Mouse (Mus musculus) hindbrain, embryonic 14.5 days (tissue): ENCODE data around the gene Pnn. TPM values are rescaled to one million over a fixed set of nuclear protein-coding genes. Genes with fewer than 3 reads are reported as not detected.
A peak's percentile ranks its signal among the peaks of the same experiment; 100 is the strongest.

Experiments used
- ATAC-seq: fragments of 200-750 bp; cut with Nextera tagmentation; 2 replicates; pipeline ENCODE4 v1.8.0; 2017; ENCODE audit warnings: moderate number of reproducible peaks, mild to moderate bottlenecking, moderate TSS enrichment, moderate library complexity; ENCODE audit not compliant: low FRiP score
- DNase-seq: peaks from one replicate; pipeline ENCODE4 v3.0.0-alpha.2; 2015; ENCODE audit warnings: low spot score
- H3K27ac ChIP-seq: fragments of 300-500 bp; sonication (generic); 2 replicates; pipeline ENCODE4 v1.5.1; 2014; ENCODE audit warnings: mild to moderate bottlenecking, moderate library complexity
- H3K27me3 ChIP-seq: fragments of 300-500 bp; sonication (generic); 2 replicates; pipeline ENCODE4 v1.6.1; 2014; ENCODE audit warnings: mild to moderate bottlenecking, low read length, mixed read lengths; ENCODE audit not compliant: control insufficient read depth, insufficient read depth
- H3K36me3 ChIP-seq: fragments of 300-500 bp; sonication (generic); replicated peaks from 2 replicates; pipeline ENCODE4 v1.6.1; 2014; ENCODE audit not compliant: control insufficient read depth, insufficient read depth
- H3K4me1 ChIP-seq: fragments of 300-500 bp; sonication (generic); replicated peaks from 2 replicates; pipeline ENCODE4 v1.6.1; 2014; ENCODE audit warnings: antibody characterized with exemption, low read length, mixed read lengths; ENCODE audit not compliant: control insufficient read depth, insufficient read depth
- H3K4me2 ChIP-seq: fragments of 300-500 bp; sonication (generic); replicated peaks from 2 replicates; pipeline ENCODE4 v1.6.1; 2014; ENCODE audit warnings: mild to moderate bottlenecking, moderate library complexity
- H3K4me3 ChIP-seq: fragments of 300-500 bp; sonication (generic); replicated peaks from 2 replicates; pipeline ENCODE4 v1.5.1; 2014; ENCODE audit warnings: mild to moderate bottlenecking, low read length
- H3K9ac ChIP-seq: fragments of 300-500 bp; sonication (generic); 2 replicates; pipeline ENCODE4 v1.6.1; 2014
- H3K9me3 ChIP-seq: fragments of 300-500 bp; sonication (generic); 2 replicates; pipeline ENCODE4 v1.6.1; 2016; ENCODE audit warnings: low read length; ENCODE audit not compliant: control insufficient read depth
- WGBS: fragments of 180-500 bp; shearing (Covaris S2); extraction: QIAGEN DNeasy Blood & Tissue Kit; methylation state at CpG from one replicate; pipeline ENCODE4 v1.1.7; 2014; 5-methylcytosine and 5-hydroxymethylcytosine counted together
- polyA plus RNA-seq: library from polyadenylated mRNA; unstranded; fragments of >200 nt; fragmentation: Nextera tagmentation; extraction: Ambion mirVana; gene quantifications from 2 replicates; pipeline ENCODE4 v1.2.1, GENCODE M21; 2014

Pnn gene
- polyA plus RNA-seq = 63.4 and 70.6 TPM in 2 replicates

DNA sequence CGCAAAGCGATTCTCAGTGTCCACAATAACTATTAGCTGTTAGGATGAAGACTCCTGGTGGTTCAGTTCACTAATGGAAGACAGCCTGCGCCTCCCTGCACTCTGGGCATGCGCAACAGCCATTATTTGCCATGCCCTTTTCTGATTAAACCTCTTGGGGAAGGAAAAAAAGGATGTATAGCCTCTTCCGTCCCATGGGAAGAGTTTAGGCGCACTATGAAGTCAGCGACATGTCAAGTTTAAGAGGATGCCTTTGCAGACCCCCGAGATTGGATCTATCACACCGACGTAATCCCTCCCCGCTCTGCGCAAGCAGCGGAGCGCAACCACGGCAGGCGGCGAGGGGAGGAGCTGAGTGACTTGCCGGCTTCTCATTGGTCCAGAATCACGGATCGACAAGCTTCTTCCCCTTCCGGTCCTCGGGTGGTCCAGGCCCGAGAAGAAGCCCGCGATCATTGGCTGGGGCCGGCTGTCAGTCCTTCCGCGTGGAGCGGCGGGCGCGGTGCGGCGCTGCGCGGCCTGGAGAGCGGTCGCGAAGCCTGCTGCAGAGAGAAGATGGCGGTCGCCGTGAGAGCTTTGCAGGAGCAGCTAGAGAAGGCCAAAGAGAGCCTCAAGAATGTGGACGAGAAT lies at the start of gene Pnn:
TSS of gene Pnn (plus strand) at position 437 of the 630 bp plus-strand sequence.
- Histone ChIP-seq H3K9ac (peak within 1 kb of the TSS; percentile 98), H3K9me3 (no peaks in the 10 kb centered on the region), H3K27ac (peak within 1 kb of the TSS; percentile 96), H3K4me1 (peaks cover 11% of the 10 kb centered on the region), H3K27me3 (no peaks in the 10 kb centered on the region), H3K36me3 (peaks cover 35% of the 10 kb centered on the region), H3K4me2 (peak within 1 kb of the TSS; percentile 93), H3K4me3 (peak within 1 kb of the TSS; percentile 98)
- DNase-seq (peak; percentile 95), ATAC-seq (peak; percentile 100)
- WGBS = under 1% methylated on average over 43 of the region's 43 CpGs

DNA sequence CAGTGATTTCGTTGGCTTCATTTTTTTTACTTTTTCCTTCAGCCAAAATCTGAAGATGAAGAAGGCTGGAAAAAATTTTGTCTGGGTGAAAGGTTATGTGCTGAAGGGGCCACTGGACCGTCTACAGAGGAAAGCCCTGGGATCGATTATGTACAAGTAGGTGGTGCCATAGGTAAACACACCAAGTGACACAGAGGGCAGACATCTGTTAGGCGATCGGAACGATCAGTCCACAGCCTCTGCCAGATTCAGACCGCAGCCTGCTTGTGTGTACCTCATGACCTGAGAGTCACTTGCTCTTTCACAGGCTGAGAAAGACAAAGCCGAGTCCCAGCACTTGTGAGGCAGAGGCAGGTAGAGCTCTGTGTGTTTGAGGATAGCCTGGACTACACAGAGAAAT lies 48.7 kb upstream of the Pnn start:
- 88% methylated on average over 8 of the region's 8 CpGs for WGBS
- H3K36me3 ChIP-seq = peaks cover 50% of the 10 kb centered on the region
- no peak overlapping the region for H3K9ac ChIP-seq
- peaks cover 5% of the 10 kb centered on the region; the same call in 1 of the 2 replicates for H3K4me1 ChIP-seq
- no peak overlapping the region for H3K4me3 ChIP-seq
- ATAC-seq = no peak
- H3K27me3 ChIP-seq = no peaks in the 10 kb centered on the region
- H3K27ac ChIP-seq = no peak overlapping the region
- H3K9me3 ChIP-seq = no peaks in the 10 kb centered on the region
- DNase-seq = no peak
- H3K4me2 ChIP-seq = no peak overlapping the region

DNA sequence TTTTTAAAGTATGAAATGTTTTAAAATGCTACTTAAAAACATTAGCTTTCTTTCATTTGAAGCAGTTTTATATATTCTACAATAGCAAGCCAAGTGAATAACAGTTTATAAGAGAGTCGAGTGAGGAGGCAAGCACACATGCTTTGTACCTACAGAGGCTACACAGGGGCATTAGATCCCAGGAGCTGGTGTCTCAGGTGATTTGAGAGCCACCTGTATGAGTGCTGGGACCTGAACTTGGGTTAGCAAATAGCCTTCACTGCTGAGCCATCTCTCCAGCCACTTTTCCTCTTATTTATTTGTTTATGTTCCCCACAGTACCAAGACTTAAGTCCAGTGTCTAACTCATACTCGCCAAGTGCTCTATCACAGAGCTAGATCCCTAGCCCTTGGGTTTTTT lies 46.8 kb upstream of the Pnn start:
- DNase-seq (no peak), ATAC-seq (no peak)
- WGBS = 92% methylated on average over 2 of the region's 2 CpGs
- no peak overlapping the region for H3K4me2 ChIP-seq
- H3K9ac ChIP-seq = no peak overlapping the region
- no peak overlapping the region for H3K4me3 ChIP-seq
- H3K27me3 ChIP-seq = no peaks in the 10 kb centered on the region
- H3K9me3 ChIP-seq = no peaks in the 10 kb centered on the region
- H3K27ac ChIP-seq = no peak overlapping the region
- peaks cover 62% of the 10 kb centered on the region for H3K36me3 ChIP-seq
- no peaks in the 10 kb centered on the region for H3K4me1 ChIP-seq

DNA sequence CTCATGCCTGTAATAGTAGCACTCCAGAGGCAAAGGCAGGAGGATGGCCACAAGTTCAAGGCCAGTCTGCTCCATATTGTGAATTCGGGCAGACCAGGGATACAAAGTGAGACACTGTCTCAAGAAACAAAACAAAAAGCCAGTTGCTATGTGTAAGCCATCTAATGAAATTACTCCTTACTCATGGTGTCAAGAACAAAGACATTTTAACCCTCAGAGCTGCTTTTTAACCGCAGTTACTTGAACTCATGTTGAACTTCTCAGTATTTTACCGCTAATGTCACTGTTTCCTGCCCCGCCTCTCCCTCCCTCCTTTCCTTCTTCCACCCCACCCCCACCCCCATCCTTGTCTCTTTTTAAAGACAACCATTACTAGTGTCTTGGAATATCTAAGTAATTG lies 45.4 kb upstream of the Pnn start:
- H3K4me2 ChIP-seq = no peak overlapping the region
- no peak overlapping the region for H3K9ac ChIP-seq
- H3K36me3 ChIP-seq = peaks cover 69% of the 10 kb centered on the region
- no peak overlapping the region for H3K27ac ChIP-seq
- 92% methylated on average over 4 of the region's 4 CpGs for WGBS
- no peaks in the 10 kb centered on the region for H3K27me3 ChIP-seq
- no peaks in the 10 kb centered on the region for H3K4me1 ChIP-seq
- DNase-seq = no peak
- ATAC-seq = no peak
- H3K9me3 ChIP-seq = no peaks in the 10 kb centered on the region
- H3K4me3 ChIP-seq = no peak overlapping the region

- Histone ChIP-seq H3K4me3 (no peak overlapping the region), H3K9me3 (no peaks in the 10 kb centered on the region)
- WGBS = 72% methylated on average over 5 of the region's 5 CpGs
Measured at GRCm38 (mm10) chr12:59032101-59032500, 34.6 kb upstream of the Pnn start.

DNA sequence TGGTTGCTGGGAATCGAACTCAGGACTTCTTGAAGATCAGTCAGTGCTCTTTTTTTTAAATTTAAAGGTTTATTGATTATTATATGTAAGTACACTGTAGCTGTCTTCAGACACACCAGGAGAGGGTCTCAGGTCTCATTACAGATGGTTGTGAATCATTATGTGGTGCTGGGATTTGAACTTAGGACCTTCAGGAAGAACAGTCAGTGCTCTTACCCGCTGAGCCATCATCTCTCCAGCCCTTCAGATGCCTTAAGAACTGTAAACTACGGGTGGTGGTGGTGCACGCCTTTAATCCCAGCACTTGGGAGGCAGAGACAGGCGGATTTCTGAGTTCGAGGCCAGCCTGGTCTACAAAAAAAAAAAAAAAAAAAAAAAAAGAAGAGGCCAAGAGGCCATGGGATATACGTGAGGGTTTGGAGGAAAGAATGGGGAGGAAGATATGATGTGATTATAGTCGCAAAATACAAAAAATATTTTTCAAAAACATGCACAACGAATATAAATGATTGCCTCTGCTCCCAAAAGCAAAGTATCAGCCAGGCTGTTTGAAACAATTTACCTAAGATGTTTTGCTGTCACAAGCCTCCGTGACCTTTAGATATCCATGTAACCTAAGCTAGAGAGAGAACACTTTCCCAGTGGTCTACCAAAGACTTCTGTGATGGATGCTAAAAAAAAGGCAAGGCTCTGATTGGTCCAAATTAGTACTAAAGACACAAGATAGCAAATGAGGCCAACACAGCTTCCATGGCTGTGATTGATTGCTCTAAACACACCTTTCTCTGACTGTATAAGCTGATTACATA lies 27.3 kb upstream of the Pnn start:
- 0 out of 2 replicates have a peak overlapping the region, but pooled peaks have one; percentile 0 for H3K4me3 ChIP-seq
- no peaks in the 10 kb centered on the region for H3K9me3 ChIP-seq
- no peak for DNase-seq
- H3K4me2 ChIP-seq = peak overlapping the region; percentile 24
- no peaks in the 10 kb centered on the region for H3K4me1 ChIP-seq
- 69% methylated on average over 10 of the region's 10 CpGs for WGBS
- H3K9ac ChIP-seq = no peak overlapping the region
- ATAC-seq = no peak; the same call in 1 of the 2 replicates
- H3K27ac ChIP-seq = no peak overlapping the region
- no peaks in the 10 kb centered on the region for H3K27me3 ChIP-seq
- peaks cover 26% of the 10 kb centered on the region for H3K36me3 ChIP-seq

More at GRCm38 (mm10) chr12:59032101-59032500, 34.6 kb upstream of the Pnn start:
- no peak overlapping the region for H3K27ac ChIP-seq
- no peak overlapping the region for H3K9ac ChIP-seq
- ATAC-seq (no peak), DNase-seq (no peak)
- no peaks in the 10 kb centered on the region for H3K4me1 ChIP-seq
- H3K27me3 ChIP-seq = no peaks in the 10 kb centered on the region
- no peak overlapping the region for H3K4me2 ChIP-seq
- H3K36me3 ChIP-seq = peaks cover 26% of the 10 kb centered on the region

GRCm38 (mm10) chr12:59039971-59040844 lies 26.5 kb upstream of the Pnn start:
- Histone ChIP-seq H3K4me3 (0 out of 2 replicates have a peak overlapping the region, but pooled peaks have one; percentile 0), H3K27ac (no peak overlapping the region), H3K36me3 (peaks cover 32% of the 10 kb centered on the region), H3K27me3 (no peaks in the 10 kb centered on the region), H3K4me1 (no peaks in the 10 kb centered on the region), H3K9ac (peak overlapping the region; percentile 16; the same call in 1 of the 2 replicates), H3K9me3 (no peaks in the 10 kb centered on the region), H3K4me2 (peak overlapping the region; percentile 24)
- DNase-seq = peak; percentile 44
- WGBS = 6% methylated on average over 23 of the region's 23 CpGs
- ATAC-seq = peak; percentile 74

DNA sequence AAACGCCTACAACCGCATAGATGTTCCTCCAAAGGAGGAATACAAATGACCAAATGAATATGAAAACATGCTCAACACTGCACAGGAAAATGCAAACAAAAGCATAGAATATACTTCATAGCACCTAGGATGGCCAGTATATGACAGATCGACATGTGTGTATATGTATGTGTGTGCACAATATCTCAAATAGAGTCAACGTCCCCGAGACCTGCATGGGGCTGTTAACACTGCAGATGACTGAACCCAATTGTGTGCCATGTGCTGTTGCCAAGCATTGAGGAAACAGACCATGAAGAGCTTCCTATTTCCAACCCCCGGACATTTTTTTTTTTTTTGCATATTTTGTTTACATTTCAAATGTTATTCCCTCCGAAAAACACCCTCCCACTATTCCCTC lies 25.8 kb upstream of the Pnn start:
- DNase-seq (no peak), ATAC-seq (no peak)
- WGBS = 42% methylated on average over 7 of the region's 7 CpGs

DNA sequence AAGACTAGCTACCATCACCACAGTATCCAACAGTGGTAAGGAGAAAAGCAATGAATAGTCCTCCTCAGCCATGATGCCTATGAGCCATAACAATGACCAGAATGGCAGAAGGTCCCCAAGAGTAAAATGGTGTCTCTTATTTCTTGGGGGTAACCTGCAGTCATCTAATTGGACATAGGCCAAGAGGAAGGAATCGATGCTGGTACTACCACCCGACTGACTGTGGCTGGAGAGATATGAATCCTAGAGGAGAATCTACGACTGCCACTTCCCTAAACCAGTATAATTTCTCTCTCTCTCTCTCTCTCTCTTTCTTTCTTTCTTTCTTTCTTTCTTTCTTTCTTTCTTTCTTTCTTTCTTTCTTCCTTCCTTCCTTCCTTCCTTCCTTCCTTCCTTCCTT lies 14.2 kb upstream of the Pnn start:
- H3K4me3 ChIP-seq = no peak overlapping the region
- H3K36me3 ChIP-seq = peaks cover 34% of the 10 kb centered on the region
- H3K27ac ChIP-seq = no peak overlapping the region
- H3K27me3 ChIP-seq = no peaks in the 10 kb centered on the region
- 99% methylated on average over 3 of the region's 3 CpGs for WGBS
- H3K9me3 ChIP-seq = no peaks in the 10 kb centered on the region
- DNase-seq (no peak), ATAC-seq (no peak)
- H3K4me2 ChIP-seq = no peak overlapping the region
- no peaks in the 10 kb centered on the region for H3K4me1 ChIP-seq
- no peak overlapping the region for H3K9ac ChIP-seq

More for the DNA sequence above, 25.8 kb upstream of the Pnn start:
- H3K4me1 ChIP-seq = no peaks in the 10 kb centered on the region
- no peaks in the 10 kb centered on the region for H3K27me3 ChIP-seq
- H3K4me3 ChIP-seq = no peak overlapping the region
- no peak overlapping the region for H3K27ac ChIP-seq
- H3K4me2 ChIP-seq = no peak overlapping the region
- H3K9me3 ChIP-seq = no peaks in the 10 kb centered on the region
- peaks cover 39% of the 10 kb centered on the region for H3K36me3 ChIP-seq
- no peak overlapping the region for H3K9ac ChIP-seq
